Comparison of ENCODE assay signal across 26 mouse cellular contexts in genomic region chr14:117807846-117808245, GRCm38 (mm10).
"Had no signal": no experiment of that assay in that cellular context is flagged by ENCODE, and none has a peak within 500 bp of the region (broad histone marks: within the 10 kb centered on the region; RNA-seq: fewer than 3 reads in every experiment).

No protein-coding gene starts in this region.

- H3K27me3 ChIP-seq: heart, embryonic 12.5 days; hindbrain, embryonic 12.5 days; intestine, embryonic 15.5 days; limb, embryonic 12.5 days; liver, embryonic 13.5 days; liver, embryonic 15.5 days had no signal

- ATAC-seq: inflammation-experienced regulatory T-cells, adult 6 months; intestine, embryonic 15.5 days; intestine, postnatal 0 days; liver, postnatal 0 days had no signal

- DNase-seq: gastrocnemius, adult 2 months; gastrocnemius, postnatal 10 days; gastrocnemius, postnatal 25 days; heart, postnatal 10 days; heart, postnatal 4 days; kidney, adult 18-20 months; kidney, adult 8-10 months; kidney, postnatal 10 days; kidney, postnatal 25 days; kidney, postnatal 4 days; liver; liver, embryonic 13.5 days; liver, postnatal 0 days had no signal

- H3K4me3 ChIP-seq: gastrocnemius, adult 2 months; heart, embryonic 10.5 days; heart, embryonic 12.5 days; hindbrain, embryonic 10.5 days; hindbrain, embryonic 12.5 days; intestine, embryonic 15.5 days; layer of hippocampus, adult 2 months; left cerebral cortex, adult 2 months; limb, embryonic 10.5 days; limb, embryonic 12.5 days; liver, embryonic 13.5 days; liver, embryonic 15.5 days had no signal

- H3K9ac ChIP-seq: heart, embryonic 12.5 days; hindbrain, embryonic 12.5 days; hindbrain, embryonic 14.5 days; intestine, embryonic 15.5 days; limb, embryonic 12.5 days; liver, embryonic 13.5 days; liver, embryonic 15.5 days; liver, postnatal 0 days had no signal

- H3K27ac ChIP-seq: gastrocnemius, adult 2 months; heart, embryonic 10.5 days; hindbrain, embryonic 10.5 days; hindbrain, embryonic 12.5 days; hindbrain, embryonic 14.5 days; intestine, embryonic 15.5 days; layer of hippocampus, adult 2 months; left cerebral cortex, adult 2 months; limb, embryonic 10.5 days; limb, embryonic 12.5 days; liver, embryonic 13.5 days; liver, embryonic 15.5 days had no signal

- H3K4me1 ChIP-seq: heart, embryonic 10.5 days; heart, embryonic 12.5 days; hindbrain, embryonic 10.5 days; intestine, embryonic 15.5 days; limb, embryonic 10.5 days; liver, embryonic 13.5 days; liver, embryonic 15.5 days had no signal

- H3K9me3 ChIP-seq: heart, embryonic 10.5 days; heart, embryonic 12.5 days; hindbrain, embryonic 10.5 days; hindbrain, embryonic 12.5 days; intestine, embryonic 15.5 days; limb, embryonic 10.5 days; limb, embryonic 12.5 days; liver, embryonic 13.5 days; liver, embryonic 15.5 days had no signal

- H3K4me2 ChIP-seq: heart, embryonic 12.5 days; hindbrain, embryonic 12.5 days; hindbrain, embryonic 14.5 days; intestine, embryonic 15.5 days; limb, embryonic 12.5 days; liver, embryonic 13.5 days; liver, embryonic 15.5 days had no signal

- H3K36me3 ChIP-seq: heart, embryonic 10.5 days; heart, embryonic 12.5 days; hindbrain, embryonic 10.5 days; hindbrain, embryonic 12.5 days; intestine, embryonic 15.5 days; limb, embryonic 10.5 days; limb, embryonic 12.5 days; liver, embryonic 13.5 days; liver, embryonic 15.5 days had no signal
